Mouse (Mus musculus) left cerebral cortex, adult 2 months (tissue): ENCODE measurements around the gene Atp1a2. TPM values are rescaled to one million over a fixed set of nuclear protein-coding genes. Genes with fewer than 3 reads are reported as not detected.
"Not testable (repeated sequence)": the region's sequence is repeated elsewhere in the genome, so short reads cannot be mapped to it uniquely, and the experiment has no call there.

Source experiments
- DNase-seq, 2 experiments: peaks; one replicate each; pipeline ENCODE4 v3.0.0; 2021 to 2022; ENCODE audit warnings: low spot score in 2 of 2, mixed read lengths in 1 of 2; ENCODE audit errors: extremely low spot score in 1 of 2
- H3K27ac ChIP-seq: fragments of 200-600 bp; 2 replicates; pipeline ENCODE4 v1.8.1; 2022
- H3K4me3 ChIP-seq: fragments of 200-600 bp; 2 replicates; pipeline ENCODE4 v1.8.1; 2022
- CTCF ChIP-seq: fragments of 200-600 bp; IDR thresholded peaks from 2 replicates; pipeline ENCODE4 v1.8.1; 2022; ENCODE audit warnings: antibody characterized with exemption, mild to moderate bottlenecking, moderate library complexity
- intact Hi-C: fragments of 180-260 bp; cut with DNase I; formaldehyde crosslinking; loops from one replicate; pipeline ENCODE4 v1.15.1; 2025
- total RNA-seq, 2 experiments: library from RNA; stranded (reverse); gene quantifications; 2 replicates each; pipeline ENCODE4 v1.2.3; 2021

Gene Atp1a2
- total RNA-seq, 2 experiments from 2014 or later: 628 to 676 TPM

- H3K4me3 ChIP-seq: no peak overlapping the region
- no peak overlapping the region for H3K27ac ChIP-seq
- intact Hi-C loops: no loop called here
- TF ChIP-seq CTCF: no peak
- no peak for DNase-seq
These were observed 50.6 kb downstream of the Atp1a2 start for GRCm38 (mm10) chr1:172247216-172247615.

DNA sequence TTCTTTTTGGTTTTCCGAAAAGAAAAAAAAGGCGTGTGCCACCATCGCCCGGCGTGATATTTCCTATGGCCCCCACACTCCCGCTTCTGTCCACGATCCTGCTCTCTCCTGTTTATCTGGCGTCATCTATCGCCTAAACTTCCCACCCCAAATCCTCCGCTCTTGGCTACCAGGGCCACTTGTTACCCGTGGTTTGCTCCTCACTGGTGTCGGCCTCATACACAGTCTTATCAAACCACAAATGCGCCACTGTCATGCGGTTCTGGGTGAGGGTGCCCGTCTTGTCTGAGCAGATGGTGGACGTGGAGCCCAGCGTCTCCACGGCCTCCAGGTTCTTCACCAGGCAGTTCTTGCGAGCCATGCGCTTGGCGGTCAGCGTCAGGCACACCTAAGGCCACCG is 53.2 kb downstream of the Atp1a2 start:
- H3K27ac ChIP-seq, intact Hi-C loops, DNase-seq, H3K4me3 ChIP-seq: not testable (repeated sequence)

DNA sequence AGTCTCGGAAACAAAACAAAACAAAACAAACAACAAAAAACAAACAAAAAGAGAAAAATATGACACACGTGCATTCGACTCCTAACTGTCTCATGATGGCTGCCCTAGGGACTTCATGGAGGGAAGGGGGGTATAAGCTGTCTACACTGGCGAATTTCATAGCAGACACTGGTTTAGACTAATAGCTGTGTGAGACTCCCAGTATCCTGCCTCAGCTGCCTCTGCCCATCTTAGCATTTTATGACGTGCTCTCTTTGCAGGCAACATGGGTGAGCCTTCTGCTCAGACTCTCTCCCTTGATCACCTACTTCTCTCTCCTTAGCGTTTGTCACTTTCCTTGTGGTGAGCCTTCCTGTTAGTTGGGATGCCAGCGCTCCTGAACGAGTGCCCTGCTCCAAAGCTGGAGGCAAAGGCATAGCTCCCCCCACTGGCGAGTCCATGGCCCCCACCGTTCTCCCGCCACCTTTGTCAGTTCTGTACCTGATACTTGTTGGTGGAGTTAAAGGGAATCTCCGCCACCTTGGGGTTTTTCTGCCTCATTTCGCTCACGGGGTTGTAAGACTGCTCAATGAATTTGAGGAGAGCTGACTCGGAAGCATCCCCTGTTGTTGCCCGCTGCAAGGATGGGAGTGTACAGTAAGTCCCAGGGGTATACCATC is 54.2 kb downstream of the Atp1a2 start:
- intact Hi-C loops: no loop called here
- DNase-seq: no peak
- Histone ChIP-seq H3K27ac (no peak overlapping the region), H3K4me3 (no peak overlapping the region)
- peak; percentile 21 for TF ChIP-seq CTCF

DNA sequence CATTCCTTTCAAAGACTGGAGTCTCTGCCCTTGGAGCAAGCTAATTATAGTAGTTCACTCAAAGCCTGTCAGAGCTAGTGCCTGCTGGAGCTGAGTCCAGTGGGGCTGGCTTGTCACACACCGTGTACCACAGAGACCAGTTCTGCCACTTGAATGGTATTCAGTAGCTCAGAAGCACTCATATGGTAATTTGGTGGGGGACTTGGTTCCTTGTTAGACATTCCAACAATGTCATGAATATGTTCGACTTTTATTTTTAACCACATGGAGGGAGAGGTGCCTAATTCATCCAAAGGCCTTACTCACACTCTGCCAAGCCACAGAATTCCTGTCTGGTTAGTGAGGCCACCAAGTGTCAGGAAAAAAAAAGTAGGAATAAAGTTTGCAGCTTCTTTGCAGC is 55.5 kb downstream of the Atp1a2 start:
- no peak overlapping the region for H3K4me3 ChIP-seq
- DNase-seq: no peak
- TF ChIP-seq CTCF: no peak
- intact Hi-C loops: no loop called here
- no peak overlapping the region for H3K27ac ChIP-seq

DNA sequence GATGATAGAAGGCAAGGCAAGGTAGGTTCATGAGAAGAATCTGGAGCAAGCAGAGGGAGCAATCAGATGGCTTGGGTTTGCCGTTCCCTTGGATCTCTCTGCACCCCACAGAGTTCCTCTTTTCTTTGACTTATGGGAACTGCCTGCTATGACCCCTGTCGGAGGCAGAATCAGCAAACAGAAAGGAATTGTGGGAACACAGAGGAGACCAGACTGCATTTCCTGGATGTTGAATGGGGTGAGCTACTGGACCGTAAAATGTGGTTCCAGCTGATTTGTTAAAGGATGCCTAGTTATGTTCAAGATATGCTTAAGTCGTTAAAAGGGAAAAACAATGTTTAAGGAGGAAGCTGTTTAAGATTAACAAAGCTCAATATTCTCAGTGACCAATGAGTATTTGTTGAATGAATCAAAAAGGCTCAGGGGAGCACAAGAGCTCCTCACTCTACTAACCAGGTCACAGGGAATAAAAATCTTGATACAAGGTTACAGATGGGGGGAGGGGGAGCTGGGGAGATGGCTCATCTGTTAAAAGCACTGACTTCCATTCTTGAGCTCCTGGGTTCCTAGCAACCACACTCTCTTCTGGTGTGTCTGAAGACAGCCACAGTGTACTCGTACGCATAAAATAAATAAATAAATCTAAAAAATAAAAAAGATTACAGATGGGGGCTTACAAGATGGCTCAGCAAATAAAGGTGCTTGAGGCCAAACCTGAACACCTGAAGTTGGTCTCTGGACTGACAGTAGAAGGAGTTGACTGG is 56.7 kb downstream of the Atp1a2 start:
- Histone ChIP-seq H3K4me3 (no peak overlapping the region), H3K27ac (no peak overlapping the region)
- TF ChIP-seq CTCF: no peak
- intact Hi-C loops: no loop called here
- no peak for DNase-seq

- no peak for DNase-seq
- TF ChIP-seq CTCF: no peak
- Histone ChIP-seq H3K4me3 (no peak overlapping the region), H3K27ac (no peak overlapping the region)
- intact Hi-C loops: no loop called here
These were observed 68.6 kb downstream of the Atp1a2 start for GRCm38 (mm10) chr1:172229215-172229614.

DNA sequence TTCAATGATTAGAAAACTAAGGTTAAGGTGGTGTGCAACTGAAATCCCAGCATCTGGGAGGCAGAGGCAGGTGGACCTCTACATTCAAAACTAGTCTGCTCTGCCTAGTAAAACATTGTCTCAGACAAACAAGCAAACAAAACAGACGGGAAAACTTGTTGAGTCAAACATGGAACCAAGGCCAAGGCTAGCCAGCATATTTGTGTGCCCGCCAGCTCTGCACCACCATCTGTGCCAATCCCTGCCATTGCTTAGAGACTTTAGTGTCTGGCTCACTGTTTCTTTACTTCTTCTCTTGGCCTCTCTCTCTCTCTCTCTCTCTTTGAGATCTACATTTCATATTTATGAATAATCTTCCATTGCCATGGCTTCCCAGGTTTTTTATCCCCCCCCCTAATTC is 69.7 kb downstream of the Atp1a2 start:
- Histone ChIP-seq H3K4me3 (no peak overlapping the region), H3K27ac (no peak overlapping the region)
- no peak for TF ChIP-seq CTCF
- DNase-seq: no peak
- intact Hi-C loops: no loop called here

Other genes starting within 250 kb of the Atp1a2 start
- under 1 TPM; 0.18 to 0.49 TPM for gene Nhlh1, start 240.5 kb downstream of the Atp1a2 start, total RNA-seq
- gene Copa, start 215.5 kb downstream of the Atp1a2 start, total RNA-seq: 100 to 1,000 TPM; 138 to 147 TPM
- 10 to 100 TPM; 61.5 to 65.4 TPM for gene Ncstn, start 215.3 kb downstream of the Atp1a2 start, total RNA-seq
- 10 to 100 TPM; 82.8 to 92.4 TPM for gene Pex19, start 171.3 kb downstream of the Atp1a2 start, total RNA-seq
- 100 to 1,000 TPM; 115 to 121 TPM for gene Dcaf8, start 150.0 kb downstream of the Atp1a2 start, total RNA-seq
- gene Pea15a, start 91.3 kb downstream of the Atp1a2 start, total RNA-seq: 100 to 1,000 TPM; 387 to 422 TPM
- under 1 TPM in 1 of 2 experiments, not detected in 1; 0.48 TPM for gene Casq1, start 78.2 kb downstream of the Atp1a2 start, total RNA-seq
- not detected for gene Atp1a4, start 39.6 kb downstream of the Atp1a2 start, total RNA-seq
- 100 to 1,000 TPM; 257 to 260 TPM for gene Igsf8, start 36.4 kb downstream of the Atp1a2 start, total RNA-seq
- gene Kcnj9, start 31.3 kb upstream of the Atp1a2 start, total RNA-seq: 100 to 1,000 TPM; 137 to 138 TPM
- 100 to 1,000 TPM in 1 of 2 experiments, 10 to 100 TPM in 1; 86.5 to 108 TPM for gene Kcnj10, start 43.1 kb upstream of the Atp1a2 start, total RNA-seq
- 1 to 10 TPM; 9.3 to 9.8 TPM for gene Pigm, start 78.5 kb upstream of the Atp1a2 start, total RNA-seq
- gene Slamf9, start 177.3 kb upstream of the Atp1a2 start, total RNA-seq: under 1 TPM; 0.70 to 0.79 TPM
- 10 to 100 TPM; 12.5 to 12.8 TPM for gene Igsf9, start 183.7 kb upstream of the Atp1a2 start, total RNA-seq
- 10 to 100 TPM in 1 of 2 experiments, 1 to 10 TPM in 1; 9.3 to 12.4 TPM for gene Tagln2, start 202.0 kb upstream of the Atp1a2 start, total RNA-seq
- gene Cfap45, start 222.7 kb upstream of the Atp1a2 start, total RNA-seq: 1 to 10 TPM; 4.5 to 5.2 TPM